Mouse (Mus musculus): ENCODE measurements around the gene Vat1l.

DNA sequence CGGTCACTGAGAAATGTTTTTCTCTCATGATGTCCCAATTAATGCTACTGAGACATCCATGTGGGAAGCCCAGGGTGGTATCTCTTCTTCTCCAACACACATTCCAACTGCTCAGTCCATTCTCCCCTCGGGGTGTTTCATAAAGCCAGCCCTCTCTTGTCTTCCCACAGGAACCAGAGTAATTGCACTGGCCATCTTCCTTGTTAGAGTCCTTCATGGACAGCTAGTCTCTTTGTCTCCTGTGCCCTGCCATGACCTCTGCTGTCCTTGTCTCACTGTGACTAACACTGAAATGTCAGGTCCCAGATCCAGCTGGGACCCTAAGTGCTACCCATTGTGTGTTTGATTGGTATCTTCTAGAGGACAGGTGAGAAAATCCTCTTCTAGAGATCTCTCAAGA, 116.7 kb downstream of the Vat1l start:
- no peak for TF ChIP-seq POLR2A (IDR thresholded peaks at IDR 0.05; ENCODE audit: borderline replicate concordance, insufficient read depth, low read length)
- no peak for TF ChIP-seq CTCF (IDR thresholded peaks at IDR 0.05; ENCODE audit: borderline replicate concordance, insufficient read depth, low read depth, low read length)
